12 mouse cellular contexts compared by ENCODE assay signal in the genomic region with DNA sequence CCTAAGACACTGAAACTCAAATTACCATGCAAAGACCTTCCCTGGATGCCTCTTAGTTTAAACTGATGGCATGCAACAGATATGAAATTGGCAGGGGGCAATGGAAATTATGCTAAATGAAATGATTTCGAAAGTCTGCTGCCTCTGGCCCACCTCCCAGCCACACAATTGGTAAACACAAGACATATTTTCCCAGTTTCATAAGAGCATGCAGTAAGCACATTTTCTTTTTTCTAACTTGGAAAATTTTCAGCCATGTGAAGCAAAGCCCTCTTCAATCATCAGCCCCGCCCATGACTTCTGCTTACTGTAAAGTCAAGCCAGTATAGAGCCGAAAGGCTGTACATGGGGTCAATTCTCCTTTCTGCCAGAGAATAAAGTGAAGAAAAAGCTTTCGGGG. TPM values are rescaled to one million over a fixed set of nuclear protein-coding genes. Genes with fewer than 3 reads are reported as not detected.
DNase-seq lines count a peak whose midpoint lies in the region; ATAC-seq and TF ChIP-seq lines count a peak whose summit lies in the region.
"Had no signal": no experiment of that assay in that cellular context is flagged by ENCODE, and none has a peak within 500 bp of the region (broad histone marks: within the 10 kb centered on the region; RNA-seq: fewer than 3 reads in every experiment).

No protein-coding gene starts in this region.

- H3K9ac ChIP-seq in heart, adult 2 months (ENCODE audit: low read depth, low read length), result no peak overlapping the region
- H3K9ac ChIP-seq in stomach, postnatal 0 days (ENCODE audit: low read length), result no peak overlapping the region
- H3K9ac ChIP-seq: liver, embryonic 15.5 days; stomach, embryonic 15.5 days had no signal

- no peaks in the 10 kb centered on the region for H3K9me3 ChIP-seq in heart, embryonic 10.5 days
- H3K9me3 ChIP-seq in stomach, postnatal 0 days (ENCODE audit: control insufficient read depth, low read length), result no peaks in the 10 kb centered on the region
- H3K9me3 ChIP-seq: liver, embryonic 15.5 days; stomach, embryonic 15.5 days had no signal

- TF ChIP-seq EP300 in heart, adult 2 months (IDR thresholded peaks at IDR 0.05; ENCODE audit: insufficient read depth, low read depth, low read length), result no peak
- no peak for TF ChIP-seq EP300 in stomach, postnatal 0 days (optimal IDR thresholded peaks at IDR 0.05)

- H3K4me1 ChIP-seq in heart, adult 2 months (ENCODE audit: control insufficient read depth, insufficient read depth, low read length), result peaks cover 12% of the 10 kb centered on the region
- H3K4me1 ChIP-seq in heart, embryonic 10.5 days, result no peaks in the 10 kb centered on the region
- peaks cover 20% of the 10 kb centered on the region for H3K4me1 ChIP-seq in brown adipose tissue, adult 24 weeks (ENCODE audit: control insufficient read depth, insufficient read depth, insufficient read length, low read length)
- no peaks in the 10 kb centered on the region for H3K4me1 ChIP-seq in stomach, postnatal 0 days (replicated peaks; ENCODE audit: control insufficient read depth, insufficient read depth)

- no peak; the same call in 1 of the 2 replicates for ATAC-seq in stomach, postnatal 0 days (ENCODE audit: low FRiP score, low TSS enrichment)

- TF ChIP-seq CTCF in heart, adult 2 months (IDR thresholded peaks at IDR 0.05), result no peak
- no peak for TF ChIP-seq CTCF in stomach, postnatal 0 days (IDR thresholded peaks at IDR 0.05; ENCODE audit: low read depth)

- peak in 1 of 2 experiments; percentile 61 for DNase-seq in heart, adult 2 months
- DNase-seq in heart, embryonic 10.5 days (ENCODE audit: low spot score), result no peak
- DNase-seq in gastrocnemius, adult 8-10 months (ENCODE audit: low spot score in 2 of 2), result peak; percentile 35 to 44
- peak; percentile 77 for DNase-seq in lung, postnatal 36 days
- DNase-seq in stomach, postnatal 0 days (ENCODE audit: low spot score), result no peak
- no peak for DNase-seq in kidney, postnatal 14 days
- DNase-seq: cerebellum, postnatal 10 days; kidney, adult 11 months; right cerebral cortex, postnatal 25 days had no signal

- peak overlapping the region; percentile 41; the same call in 1 of the 2 replicates for H3K27ac ChIP-seq in heart, adult 2 months
- no peak overlapping the region for H3K27ac ChIP-seq in heart, embryonic 10.5 days
- H3K27ac ChIP-seq in brown adipose tissue, adult 24 weeks (replicated peaks; ENCODE audit: low read depth, low read length), result peak overlapping the region; percentile 83
- H3K27ac ChIP-seq in stomach, postnatal 0 days (replicated peaks), result no peak overlapping the region
- H3K27ac ChIP-seq: liver, embryonic 15.5 days; stomach, embryonic 15.5 days had no signal

- H3K4me3 ChIP-seq in heart, adult 2 months, result no peak overlapping the region
- no peak overlapping the region for H3K4me3 ChIP-seq in heart, embryonic 10.5 days
- no peak overlapping the region for H3K4me3 ChIP-seq in brown adipose tissue, adult 24 weeks (ENCODE audit: insufficient read depth, low read depth, low read length)
- H3K4me3 ChIP-seq in stomach, postnatal 0 days (ENCODE audit: low read depth, low read length), result no peak overlapping the region
- H3K4me3 ChIP-seq: liver, embryonic 15.5 days; stomach, embryonic 15.5 days had no signal

- H3K27me3 ChIP-seq in heart, adult 2 months (ENCODE audit: control insufficient read depth, insufficient read depth, low read length), result no peaks in the 10 kb centered on the region
- H3K27me3 ChIP-seq in heart, embryonic 10.5 days (ENCODE audit: insufficient read depth, poor library complexity, severe bottlenecking), result no peaks in the 10 kb centered on the region
- H3K27me3 ChIP-seq in stomach, postnatal 0 days (ENCODE audit: control insufficient read depth, insufficient read depth, low read length), result no peaks in the 10 kb centered on the region
- H3K27me3 ChIP-seq: liver, embryonic 15.5 days; stomach, embryonic 15.5 days had no signal

- peaks cover 36% of the 10 kb centered on the region for H3K36me3 ChIP-seq in heart, adult 2 months (ENCODE audit: control insufficient read depth, insufficient read depth, low read length)
- H3K36me3 ChIP-seq in heart, embryonic 10.5 days, result no peaks in the 10 kb centered on the region
- no peaks in the 10 kb centered on the region for H3K36me3 ChIP-seq in stomach, postnatal 0 days (ENCODE audit: control insufficient read depth, insufficient read depth, low read length)
- H3K36me3 ChIP-seq: stomach, embryonic 15.5 days had no signal

- no peak for TF ChIP-seq POLR2A in heart, adult 2 months (IDR thresholded peaks at IDR 0.05; ENCODE audit: insufficient read depth, low read depth, low read length)

- H3K79me2 ChIP-seq in heart, adult 2 months (replicated peaks; ENCODE audit: control insufficient read depth, insufficient read depth, low read length), result no peaks in the 10 kb centered on the region

- 72% methylated on average over 4 of the region's 4 CpGs for WGBS in heart, adult 2 months
- 77% methylated on average over 4 of the region's 4 CpGs for WGBS in heart, embryonic 10.5 days
- 41% methylated on average over 4 of the region's 4 CpGs for WGBS in stomach, postnatal 0 days

- no peak overlapping the region for H3K4me2 ChIP-seq in stomach, postnatal 0 days (replicated peaks; ENCODE audit: low read depth)
- H3K4me2 ChIP-seq: liver, embryonic 15.5 days; stomach, embryonic 15.5 days had no signal

- intact Hi-C loops in heart, adult 2 months (cut with DNase I), result no loop called here

RNA-seq across cellular contexts. Expression of a gene that starts 51.5 kb away (rescaled TPM):
- 10 to 100 TPM; 13.1 to 23.5 TPM for total RNA-seq in heart, adult 2 months (2021)
- 4.2 and 8.4 TPM in 2 replicates for polyA plus RNA-seq in heart, adult 2 months (2012; rRNA removed)
- polyA plus RNA-seq in heart, embryonic 10.5 days (2016; fragmentation: Nextera tagmentation; extraction: Ambion mirVana), result 1.6 and 4.2 TPM in 2 replicates
- polyA plus RNA-seq in brown adipose tissue, adult 24 weeks (2012; ENCODE audit: insufficient read depth, insufficient read length, missing spikeins), result 21.5 and 22.3 TPM in 2 replicates
- total RNA-seq in gastrocnemius, adult 8-10 months (2022), result 1 to 10 TPM; 5.0 to 7.6 (median 7.4) TPM
- polyA plus RNA-seq in stomach, postnatal 0 days (2015; fragmentation: Nextera tagmentation; extraction: Ambion mirVana), result 1.6 and 2.0 TPM in 2 replicates

Comparison
In these comparisons a context has a peak if more than half of its experiments do, and no peak if none do; other contexts are left out.
1. H3K27ac ChIP-seq: peak in heart, adult 2 months (single experiment) and brown adipose tissue, adult 24 weeks (single experiment); none in heart, embryonic 10.5 days (single experiment) and stomach, postnatal 0 days (single experiment).
2. DNase-seq: peak in gastrocnemius, adult 8-10 months (2 of 2) and lung, postnatal 36 days (single experiment); none in heart, embryonic 10.5 days (single experiment), stomach, postnatal 0 days (single experiment) and kidney, postnatal 14 days (single experiment).